Mouse (Mus musculus) liver, embryonic 12.5 days (tissue): Measurements from ENCODE around the gene Tnfsf11. TPM values are rescaled to one million over a fixed set of nuclear protein-coding genes. Genes with fewer than 3 reads are reported as not detected.

Source experiments
- ATAC-seq: fragments of 200-750 bp; cut with Nextera tagmentation; 2 replicates; pipeline ENCODE4 v1.8.0; 2017; ENCODE audit warnings: moderate number of reproducible peaks, mild to moderate bottlenecking, moderate library complexity
- H3K27ac ChIP-seq: fragments of 300-500 bp; sonication (generic); 2 replicates; pipeline ENCODE4 v1.5.1; 2016; ENCODE audit warnings: mild to moderate bottlenecking
- H3K27me3 ChIP-seq: fragments of 300-500 bp; sonication (generic); replicated peaks from 2 replicates; pipeline ENCODE4 v1.6.1; 2016; ENCODE audit warnings: mild to moderate bottlenecking, moderate library complexity
- H3K36me3 ChIP-seq: fragments of 300-500 bp; sonication (generic); 2 replicates; pipeline ENCODE4 v1.6.1; 2016; ENCODE audit warnings: mild to moderate bottlenecking, moderate library complexity
- H3K4me1 ChIP-seq: fragments of 300-500 bp; sonication (generic); 2 replicates; pipeline ENCODE4 v1.6.1; 2016
- H3K4me2 ChIP-seq: fragments of 300-500 bp; sonication (generic); 2 replicates; pipeline ENCODE4 v1.6.1; 2016; ENCODE audit warnings: mild to moderate bottlenecking, moderate library complexity
- H3K4me3 ChIP-seq: fragments of 300-500 bp; sonication (generic); 2 replicates; pipeline ENCODE4 v1.5.1; 2016; ENCODE audit warnings: mild to moderate bottlenecking, moderate library complexity
- H3K9ac ChIP-seq: fragments of 300-500 bp; sonication (generic); 2 replicates; pipeline ENCODE4 v1.6.1; 2016; ENCODE audit warnings: mild to moderate bottlenecking, moderate library complexity
- H3K9me3 ChIP-seq: fragments of 300-500 bp; sonication (generic); replicated peaks from 2 replicates; pipeline ENCODE4 v1.6.1; 2016; ENCODE audit warnings: mild to moderate bottlenecking, moderate library complexity
- WGBS: fragments of 180-500 bp; shearing (Covaris S2); methylation state at CpG from one replicate; pipeline ENCODE4 v1.1.7; 2016; ENCODE audit not compliant: insufficient replicate concordance; 5-methylcytosine and 5-hydroxymethylcytosine counted together
- microRNA-seq: library from miRNA; unstranded; fragments of <30 nt; microRNA quantifications from one replicate; pipeline ENCODE4, GENCODE M21; 2017
- polyA plus RNA-seq: library from polyadenylated mRNA; unstranded; fragments of >200 nt; fragmentation: Nextera tagmentation; extraction: Ambion mirVana; gene quantifications from 2 replicates; pipeline ENCODE4 v1.2.1, GENCODE M21; 2016

Tnfsf11 gene
- polyA plus RNA-seq, 1 experiment from 2014 or later = 0.24 TPM

GRCm38 (mm10) chr14:78237238-78237637 lies 70.6 kb downstream of the Tnfsf11 start:
- WGBS = 65% methylated on average over 6 of the region's 6 CpGs
- no peak overlapping the region for H3K4me2 ChIP-seq
- no peak for ATAC-seq
- no peak overlapping the region for H3K4me3 ChIP-seq
- no peaks in the 10 kb centered on the region for H3K27me3 ChIP-seq
- no peaks in the 10 kb centered on the region for H3K9me3 ChIP-seq
- no peak overlapping the region for H3K9ac ChIP-seq
- no peak overlapping the region for H3K27ac ChIP-seq
- H3K4me1 ChIP-seq = no peaks in the 10 kb centered on the region
- no peaks in the 10 kb centered on the region for H3K36me3 ChIP-seq

- Histone ChIP-seq H3K9ac (no peak overlapping the region), H3K4me2 (no peak overlapping the region), H3K9me3 (no peaks in the 10 kb centered on the region), H3K27ac (no peak overlapping the region), H3K36me3 (no peaks in the 10 kb centered on the region), H3K27me3 (no peaks in the 10 kb centered on the region), H3K4me1 (no peaks in the 10 kb centered on the region), H3K4me3 (no peak overlapping the region)
- WGBS = 53% methylated on average over 4 of the region's 4 CpGs
- ATAC-seq = no peak
Observed at GRCm38 (mm10) chr14:78236144-78236543, 71.7 kb downstream of the Tnfsf11 start.

- H3K27ac ChIP-seq = no peak overlapping the region
- no peaks in the 10 kb centered on the region for H3K9me3 ChIP-seq
- 53% methylated on average over 3 of the region's 3 CpGs for WGBS
- H3K27me3 ChIP-seq = no peaks in the 10 kb centered on the region
- H3K36me3 ChIP-seq = no peaks in the 10 kb centered on the region
- no peak for ATAC-seq
- no peak overlapping the region for H3K9ac ChIP-seq
- H3K4me1 ChIP-seq = no peaks in the 10 kb centered on the region
- H3K4me2 ChIP-seq = no peak overlapping the region
- H3K4me3 ChIP-seq = no peak overlapping the region
Observed at GRCm38 (mm10) chr14:78235296-78235695, 72.5 kb downstream of the Tnfsf11 start.

- 52% methylated on average over 4 of the region's 4 CpGs for WGBS
- H3K9ac ChIP-seq = no peak overlapping the region
- no peak overlapping the region for H3K4me2 ChIP-seq
- H3K27ac ChIP-seq = no peak overlapping the region
- no peak overlapping the region for H3K4me3 ChIP-seq
- no peak for ATAC-seq
- no peaks in the 10 kb centered on the region for H3K36me3 ChIP-seq
- H3K9me3 ChIP-seq = no peaks in the 10 kb centered on the region
- H3K27me3 ChIP-seq = no peaks in the 10 kb centered on the region
- no peaks in the 10 kb centered on the region for H3K4me1 ChIP-seq
Observed at GRCm38 (mm10) chr14:78229012-78229411, 78.8 kb downstream of the Tnfsf11 start.

Small RNAs within 50 kb of the gene (microRNA-seq; reads per million reads assigned to microRNA genes)
- not detected for gene Gm23652

Other genes with a start within 250 kb of the Tnfsf11 start
- gene Fam216b, start 219.0 kb downstream of the Tnfsf11 start, polyA plus RNA-seq = not detected in 2 replicates
- gene Akap11, start 228.8 kb upstream of the Tnfsf11 start, polyA plus RNA-seq = 9.5 and 11.2 TPM in 2 replicates